Mouse (Mus musculus) ES-E14 (cell line): ENCODE measurements around the gene Atp1b2. TPM values are rescaled to one million over a fixed set of nuclear protein-coding genes. Genes with fewer than 3 reads are reported as not detected.

Experiments used
- DNase-seq: peaks from one replicate; pipeline ENCODE4 v3.0.0-alpha.2; 2013; ENCODE audit warnings: low read depth, low spot score
- H3K27ac ChIP-seq: 2 replicates; pipeline ENCODE4 v1.5.1; 2012; ENCODE audit warnings: low read depth, mild to moderate bottlenecking, low read length, moderate library complexity, mixed read lengths; ENCODE audit not compliant: poor library complexity, insufficient read depth, severe bottlenecking
- H3K36me3 ChIP-seq: 2 replicates; pipeline ENCODE4 v1.6.1; 2012; ENCODE audit warnings: mild to moderate bottlenecking, low read length, moderate library complexity, mixed read lengths; ENCODE audit not compliant: control insufficient read depth, poor library complexity, insufficient read depth, severe bottlenecking
- H3K4me1 ChIP-seq, 2 experiments: fragments of 150-350 bp in 1 of 2; sonication (generic) in 1 of 2; 2 replicates each; pipeline ENCODE4 v1.6.1; 2012; ENCODE audit warnings: low read length in 2 of 2, mild to moderate bottlenecking in 1 of 2, mixed read lengths in 1 of 2; ENCODE audit not compliant: control insufficient read depth in 2 of 2, insufficient read depth in 2 of 2, poor library complexity in 1 of 2
- H3K4me3 ChIP-seq, 2 experiments: fragments of 150-350 bp in 1 of 2; sonication (generic) in 1 of 2; 2 replicates each; pipeline ENCODE4 v1.5.1; 2012; ENCODE audit warnings: low read length in 2 of 2, low read depth in 1 of 2, mild to moderate bottlenecking in 1 of 2, mixed read lengths in 1 of 2; ENCODE audit not compliant: insufficient read depth in 1 of 2, poor library complexity in 1 of 2, severe bottlenecking in 1 of 2
- H3K9ac ChIP-seq: 2 replicates; pipeline ENCODE4 v1.6.1; 2012; ENCODE audit warnings: low read depth, mild to moderate bottlenecking, low read length, mixed read lengths; ENCODE audit not compliant: poor library complexity, insufficient read depth, severe bottlenecking
- H3K9me3 ChIP-seq: fragments of 150-350 bp; sonication (generic); 2 replicates; pipeline ENCODE4 v1.6.1; 2012; ENCODE audit warnings: low read depth, mild to moderate bottlenecking, low read length; ENCODE audit not compliant: control insufficient read depth, insufficient read depth
- CHD2 ChIP-seq: IDR thresholded peaks from 2 replicates; pipeline ENCODE4 v1.6.1; 2014; ENCODE audit warnings: mild to moderate bottlenecking, low read depth, low read length, inconsistent platforms
- HCFC1 ChIP-seq: IDR thresholded peaks from 2 replicates; pipeline ENCODE4 v1.6.1; 2012; ENCODE audit warnings: low read length, inconsistent platforms, borderline replicate concordance; ENCODE audit not compliant: insufficient read depth
- MAFK ChIP-seq: IDR thresholded peaks from 2 replicates; pipeline ENCODE4 v1.6.1; 2014; ENCODE audit warnings: mild to moderate bottlenecking, low read depth, low read length, inconsistent platforms; ENCODE audit not compliant: insufficient read depth
- ZC3H11A ChIP-seq: IDR thresholded peaks from 2 replicates; pipeline ENCODE4 v1.6.1; 2012; ENCODE audit warnings: low read depth, mild to moderate bottlenecking, inconsistent platforms, low read length, borderline replicate concordance
- ZNF384 ChIP-seq: IDR thresholded peaks from 2 replicates; pipeline ENCODE4 v1.6.1; 2012; ENCODE audit warnings: low read depth, low read length, inconsistent platforms
- in situ Hi-C, 2 experiments: fragments of 600-800 bp; cut with MboI; formaldehyde crosslinking; loops; one replicate each; pipeline ENCODE4 v1.15.1; 2025; ENCODE audit warnings: low sequenced_read_pairs in 2 of 2, inconsistent platforms in 1 of 2; ENCODE audit not compliant: unreplicated experiment in 2 of 2
- total RNA-seq: library from RNA; depleted of rRNA; stranded (reverse); fragments of 300-350 nt; gene quantifications from 2 replicates; pipeline ENCODE4 v1.2.3, GENCODE M21; 2012

The Atp1b2 gene
- total RNA-seq, 1 experiment = 13.1 TPM

DNA sequence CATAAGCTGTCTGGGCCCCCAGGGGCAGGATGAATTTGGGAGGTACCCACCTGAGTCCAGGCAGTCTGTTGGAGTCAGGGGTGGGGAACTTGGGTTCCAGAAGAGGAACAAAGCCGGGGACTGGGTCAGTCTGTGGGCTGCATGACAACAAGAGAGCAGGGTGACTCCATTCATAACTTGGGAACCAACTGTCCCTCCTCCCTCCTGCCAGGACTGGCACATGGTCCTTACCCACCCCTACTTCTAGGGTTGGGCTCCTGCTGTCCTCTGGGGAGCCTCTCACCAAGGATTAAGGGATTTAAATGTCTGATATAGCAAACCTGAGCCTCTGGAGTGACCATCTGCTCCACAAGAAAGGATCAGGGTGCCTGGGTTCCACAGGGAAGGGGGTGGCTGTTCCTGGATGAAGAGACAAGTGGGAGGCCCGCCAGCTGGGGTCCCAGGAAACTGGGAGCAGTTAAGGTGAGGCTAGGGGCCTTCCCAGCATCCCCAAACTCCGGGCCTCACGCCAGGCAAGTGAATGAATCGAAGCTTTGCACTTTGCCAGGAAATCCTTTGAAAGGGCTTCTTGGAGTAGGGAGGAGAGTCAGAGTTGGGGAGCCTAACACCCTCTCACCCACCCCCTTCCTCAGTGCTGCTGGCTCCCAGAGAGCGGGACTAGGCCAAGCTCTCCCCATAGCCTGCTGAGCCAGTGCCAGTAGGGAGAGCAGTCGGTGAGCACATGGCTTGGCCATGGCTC is 13.7 kb downstream of the Atp1b2 start:
- H3K9me3 ChIP-seq = no peaks in the 10 kb centered on the region
- H3K27ac ChIP-seq = no peak overlapping the region
- peaks cover 0 to 13% of the 10 kb centered on the region in 2 experiments; a peak in 2 of 4 replicates for H3K4me1 ChIP-seq
- peaks cover 53% of the 10 kb centered on the region for H3K36me3 ChIP-seq
- in situ Hi-C loops = no loop called here
- H3K9ac ChIP-seq = no peak overlapping the region
- no peak overlapping the region for H3K4me3 ChIP-seq
- TF ChIP-seq ZC3H11A (no peak), ZNF384 (no peak), HCFC1 (no peak), MAFK (no peak)
- DNase-seq = no peak

DNA sequence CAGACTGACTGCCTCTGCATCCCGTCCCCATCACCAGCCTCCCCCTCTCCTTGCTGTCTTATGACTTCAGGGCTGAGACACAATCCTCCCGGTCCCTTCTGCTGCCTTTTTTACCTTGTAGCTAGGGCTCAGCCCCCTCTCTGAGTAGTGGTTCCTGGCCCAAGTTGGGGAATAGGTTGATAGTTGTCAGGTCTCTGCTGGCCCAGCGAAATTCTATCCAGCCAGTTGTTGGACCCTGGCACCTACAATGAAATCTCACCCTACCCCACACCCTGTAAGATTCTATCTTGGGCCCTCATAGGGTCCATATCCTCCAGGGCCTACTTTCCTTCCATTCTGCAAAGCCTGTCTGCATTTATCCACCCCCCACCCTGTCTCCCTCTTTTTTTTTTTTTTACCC is 14.3 kb downstream of the Atp1b2 start:
- Histone ChIP-seq H3K9ac (no peak overlapping the region), H3K27ac (no peak overlapping the region), H3K4me3 (no peak overlapping the region), H3K9me3 (no peaks in the 10 kb centered on the region), H3K4me1 (peaks cover 0 to 13% of the 10 kb centered on the region in 2 experiments; a peak in 3 of 4 replicates), H3K36me3 (peaks cover 54% of the 10 kb centered on the region)
- no peak for TF ChIP-seq ZC3H11A
- TF ChIP-seq CHD2 = no peak
- no peak for TF ChIP-seq MAFK
- no peak for TF ChIP-seq HCFC1
- no peak for TF ChIP-seq ZNF384
- in situ Hi-C loops = no loop called here
- no peak for DNase-seq

DNA sequence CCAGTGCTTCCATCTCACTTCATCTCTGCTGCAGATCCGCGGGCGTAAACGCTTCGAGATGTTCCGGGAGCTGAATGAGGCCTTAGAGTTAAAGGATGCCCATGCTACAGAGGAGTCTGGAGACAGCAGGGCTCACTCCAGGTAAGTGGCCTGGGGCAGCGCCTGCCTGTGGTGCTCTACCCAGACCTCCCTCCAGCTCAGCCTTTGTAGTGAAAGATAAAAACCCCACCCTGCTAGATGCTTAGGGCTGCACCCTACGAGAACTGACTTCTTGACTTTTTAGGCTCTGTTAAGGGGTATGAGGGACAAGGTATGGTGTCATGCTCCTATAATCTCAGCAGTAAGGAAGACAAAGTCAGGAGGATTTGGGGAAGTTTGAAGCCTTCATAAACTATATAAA is 15.1 kb downstream of the Atp1b2 start:
- H3K4me3 ChIP-seq = no peak overlapping the region
- H3K36me3 ChIP-seq = peaks cover 54% of the 10 kb centered on the region
- TF ChIP-seq CHD2 (no peak), ZC3H11A (no peak), MAFK (no peak), HCFC1 (no peak), ZNF384 (no peak)

DNA sequence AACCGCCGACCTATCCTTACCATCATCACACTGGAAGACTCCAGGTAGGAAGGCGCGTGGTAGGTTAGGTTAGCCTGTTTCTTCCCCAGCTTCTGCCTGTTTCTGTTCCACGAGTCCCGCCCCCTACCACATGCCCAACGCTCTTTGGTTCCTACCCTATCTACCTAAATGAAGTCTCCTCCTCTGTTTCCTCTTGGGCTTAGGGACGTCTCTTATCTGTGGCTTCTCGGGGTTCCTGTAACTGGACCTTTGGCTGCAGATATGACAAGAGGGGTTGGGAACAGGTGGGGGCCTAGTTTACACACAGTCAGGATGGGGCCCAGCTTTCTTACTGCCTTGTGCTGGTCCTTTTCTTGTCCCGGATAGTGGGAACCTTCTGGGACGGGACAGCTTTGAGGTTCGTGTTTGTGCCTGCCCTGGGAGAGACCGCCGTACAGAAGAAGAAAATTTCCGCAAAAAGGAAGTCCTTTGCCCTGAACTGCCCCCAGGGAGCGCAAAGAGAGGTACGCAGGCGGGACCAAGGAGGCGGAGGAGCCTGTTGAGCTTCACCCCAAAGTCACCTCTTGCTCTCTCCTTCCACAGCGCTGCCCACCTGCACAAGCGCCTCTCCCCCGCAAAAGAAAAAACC is 16.4 kb downstream of the Atp1b2 start:
- Histone ChIP-seq H3K4me1 (peaks cover 3 to 26% of the 10 kb centered on the region in 2 experiments; a peak in 3 of 4 replicates), H3K36me3 (peaks cover 56% of the 10 kb centered on the region), H3K4me3 (no peak overlapping the region), H3K27ac (no peak overlapping the region), H3K9me3 (no peaks in the 10 kb centered on the region), H3K9ac (no peak overlapping the region; the same call in 1 of the 2 replicates)
- in situ Hi-C loops = no loop called here
- no peak for DNase-seq
- TF ChIP-seq ZC3H11A (no peak), CHD2 (no peak), HCFC1 (no peak), ZNF384 (no peak), MAFK (no peak)

More for the DNA sequence above, 15.1 kb downstream of the Atp1b2 start:
- no peak overlapping the region for H3K27ac ChIP-seq
- peaks cover 0 to 20% of the 10 kb centered on the region in 2 experiments; a peak in 3 of 4 replicates for H3K4me1 ChIP-seq
- H3K9ac ChIP-seq = no peak overlapping the region
- no peaks in the 10 kb centered on the region for H3K9me3 ChIP-seq
- in situ Hi-C loops = no loop called here
- no peak for DNase-seq
